Mouse (Mus musculus) heart, postnatal 14 days (tissue): ENCODE measurements at regions not wholly inside any gene's neighbourhood (a gene's known extent, or its start where the extent isn't known, plus 50 kb on each side); places are given as distances from the start of the nearest gene placed in this dataset.

Experiments used
- DNase-seq, 2 experiments: peaks; one replicate each; pipeline ENCODE4 v3.0.0; 2021 to 2022
- intact Hi-C: fragments of 180-260 bp; cut with DNase I; formaldehyde crosslinking; loops from one replicate; pipeline ENCODE4 v1.15.1; 2025

- DNase-seq, result no peak
- intact Hi-C loops, result no loop called here
Measured at GRCm38 (mm10) chr1:169802053-169802830, 54.8 kb upstream of the Rgs4 start.
